ENCODE assay signal across 8 mouse cellular contexts in genomic region chr10:80281304-80281703, GRCm38 (mm10). TPM values are rescaled to one million over a fixed set of nuclear protein-coding genes. Genes with fewer than 3 reads are reported as not detected.
DNase-seq lines count a peak whose midpoint lies in the region; ATAC-seq and TF ChIP-seq lines count a peak whose summit lies in the region.
"Had no signal": no experiment of that assay in that cellular context is flagged by ENCODE, and none has a peak within 500 bp of the region (broad histone marks: within the 10 kb centered on the region; RNA-seq: fewer than 3 reads in every experiment).

No protein-coding gene starts in this region.

- no peak for TF ChIP-seq EP300 in CH12.LX (IDR thresholded peaks at IDR 0.05; ENCODE audit: low read length)

- no peak for DNase-seq in CH12.LX (ENCODE audit: extremely low read depth)
- no peak for DNase-seq in Patski (ENCODE audit: low read depth, low spot score)
- DNase-seq in heart, postnatal 10 days = peak; percentile 72 to 78
- DNase-seq in kidney, postnatal 14 days = peak; percentile 89
- DNase-seq in thymus, adult 2 months = no peak
- DNase-seq in embryo, embryonic 10 days (ENCODE audit: low spot score) = no peak
- no peak for DNase-seq in cerebellum, postnatal 36 days
- DNase-seq: gastrocnemius, postnatal 36 days had no signal

- intact Hi-C loops in heart, postnatal 10 days (cut with DNase I) = no loop called here

- dilution Hi-C loops in CH12.LX (cut with MboI; ENCODE audit: extremely low pct_ligation_motif_present, extremely low pct_unique_long_range_greater_than_20kb, low sequenced_read_pairs) = no loop called here

- no peak overlapping the region for H3K4me3 ChIP-seq in CH12.LX (replicated peaks in 1 of 3; ENCODE audit: low read depth in 2 of 3, low read length in 2 of 3, poor library complexity in 1 of 3)
- H3K4me3 ChIP-seq in thymus, adult 2 months (ENCODE audit: control insufficient read depth, insufficient read depth, low read length) = no peak overlapping the region

- no peak for TF ChIP-seq CTCF in CH12.LX (conservative IDR thresholded peaks at IDR 0.05 in 1 of 2, IDR thresholded peaks at IDR 0.05 in 1 of 2; ENCODE audit: low read depth in 2 of 2, low read length in 2 of 2)
- no peak for TF ChIP-seq CTCF in Patski (IDR thresholded peaks at IDR 0.05)
- TF ChIP-seq CTCF in thymus, adult 2 months (IDR thresholded peaks at IDR 0.05; ENCODE audit: borderline replicate concordance, control insufficient read depth, extremely low read depth, insufficient read depth, low read length, poor library complexity) = no peak

- POLR2A ChIA-PET in Patski (lab: Charles Lee) = no interaction called here

- CTCF ChIA-PET in Patski (lab: Charles Lee) = interaction anchor here (1.4 kb wide), 1 partner anchor 13 kb away, joined by 4 read pairs; no protein-coding TSS in a partner anchor

- peak overlapping the region; percentile 91 for H3K27ac ChIP-seq in CH12.LX (ENCODE audit: insufficient read depth, low read depth)
- no peak overlapping the region for H3K27ac ChIP-seq in thymus, adult 2 months (ENCODE audit: control insufficient read depth, insufficient read depth, low read length)

- peak; percentile 29 for ATAC-seq in Patski

- H3K27me3 ChIP-seq in CH12.LX (replicated peaks) (no peaks in the 10 kb centered on the region), Patski (no peaks in the 10 kb centered on the region)
- H3K27me3 ChIP-seq in thymus, adult 2 months (ENCODE audit: control insufficient read depth, insufficient read depth, low read length) = no peaks in the 10 kb centered on the region

- peaks cover 53 to 78% of the 10 kb centered on the region in 2 experiments for H3K4me1 ChIP-seq in CH12.LX (ENCODE audit: control insufficient read depth in 1 of 2, insufficient read depth in 2 of 2)
- H3K4me1 ChIP-seq in thymus, adult 2 months (replicated peaks; ENCODE audit: control insufficient read depth, insufficient read depth, low read length) = no peaks in the 10 kb centered on the region

- peaks cover 73 to 94% of the 10 kb centered on the region in 2 experiments for H3K36me3 ChIP-seq in CH12.LX (replicated peaks in 1 of 2; ENCODE audit: control insufficient read depth in 1 of 2, insufficient read depth in 1 of 2, low read length in 1 of 2)
- peaks cover 70% of the 10 kb centered on the region for H3K36me3 ChIP-seq in thymus, adult 2 months (ENCODE audit: control insufficient read depth, insufficient read depth, low read length)

- no peaks in the 10 kb centered on the region for H3K9me3 ChIP-seq in CH12.LX (replicated peaks; ENCODE audit: low read length)

- peak overlapping the region; percentile 25; the same call in 1 of the 2 replicates for H3K4me2 ChIP-seq in CH12.LX (ENCODE audit: insufficient read depth, low read depth, poor library complexity, severe bottlenecking)

- H3K79me2 ChIP-seq in CH12.LX (replicated peaks; ENCODE audit: control insufficient read depth, extremely low read depth, insufficient read depth, poor library complexity, severe bottlenecking) = no peaks in the 10 kb centered on the region

- TF ChIP-seq RAD21 in CH12.LX (IDR thresholded peaks at IDR 0.05; ENCODE audit: low read depth, low read length) = no peak

- 97% methylated on average over 7 of the region's 7 CpGs for WGBS in thymus, adult 2 months

- in situ Hi-C loops in CH12.LX (cut with MboI; ENCODE audit: low pct_ligation_motif_present, low pct_unique_long_range_greater_than_20kb, low sequenced_read_pairs) = no loop called here
- in situ Hi-C loops in Patski (cut with MboI; ENCODE audit: low pct_unique_long_range_greater_than_20kb) = no loop called here

- TF ChIP-seq POLR2A in CH12.LX (IDR thresholded peaks at IDR 0.05; ENCODE audit: low read depth, low read length) = no peak
- no peak for TF ChIP-seq POLR2A in thymus, adult 2 months (IDR thresholded peaks at IDR 0.05; ENCODE audit: control insufficient read depth, extremely low read depth, insufficient read depth, low read length, poor library complexity)

- H3K9ac ChIP-seq in CH12.LX (ENCODE audit: insufficient read depth, low read depth) = peak overlapping the region; percentile 14; the same call in 1 of the 2 replicates

TF ChIP-seq in CH12.LX, 34 proteins besides CTCF, POLR2A, EP300 and RAD21:
- TF ChIP-seq MYC (IDR thresholded peaks at IDR 0.05; ENCODE audit: low read depth, low read length) (0 out of 2 replicates have a peak, but pooled peaks have one; percentile 35), SMC3 (IDR thresholded peaks at IDR 0.05; ENCODE audit: low read depth, low read length) (no peak)

RNA-seq across cellular contexts. Expression of gene Rps15, which starts 10.9 kb away (rescaled TPM):
- total RNA-seq in CH12.LX (2012; rRNA removed) (4,610 and 5,342 TPM in 2 replicates), CH12.LX (2014; rRNA removed) (2,343 and 2,739 TPM in 2 replicates)
- polyA plus RNA-seq in CH12.LX (2012; ENCODE audit: insufficient read length, low read depth) (2,279 and 2,754 TPM in 2 replicates), Patski (2021) (1,353 TPM)
- total RNA-seq in heart, postnatal 10 days (2021) = 100 to 1,000 TPM; 859 to 871 TPM
- 2,172 and 2,371 TPM in 2 replicates for polyA plus RNA-seq in thymus, adult 2 months (2012; rRNA removed)

RNA-seq across cellular contexts. Expression of gene Apc2, which starts 14.5 kb away (rescaled TPM):
- total RNA-seq in CH12.LX (2012; rRNA removed) = 0.13 TPM in 2 replicates
- total RNA-seq in CH12.LX (2014; rRNA removed) = not detected in 2 replicates
- 0.04 and 0.07 TPM in 2 replicates for polyA plus RNA-seq in CH12.LX (2012; ENCODE audit: insufficient read length, low read depth)
- 0.14 TPM for polyA plus RNA-seq in Patski (2021)
- 1 to 10 TPM; 4.7 to 5.0 TPM for total RNA-seq in heart, postnatal 10 days (2021)
- polyA plus RNA-seq in thymus, adult 2 months (2012; rRNA removed) = 0.40 and 0.57 TPM in 2 replicates

RNA-seq across cellular contexts. Expression of gene Dazap1, which starts 20.0 kb away (rescaled TPM):
- total RNA-seq in CH12.LX (2012; rRNA removed) = 162 and 172 TPM in 2 replicates
- 180 and 187 TPM in 2 replicates for total RNA-seq in CH12.LX (2014; rRNA removed)
- polyA plus RNA-seq in CH12.LX (2012; ENCODE audit: insufficient read length, low read depth) = 236 and 252 TPM in 2 replicates
- 157 TPM for polyA plus RNA-seq in Patski (2021)
- total RNA-seq in heart, postnatal 10 days (2021) = 10 to 100 TPM; 86.4 to 95.4 TPM
- 134 and 166 TPM in 2 replicates for polyA plus RNA-seq in thymus, adult 2 months (2012; rRNA removed)

RNA-seq across cellular contexts. Expression of gene Gamt, which starts 20.5 kb away (rescaled TPM):
- 0.30 and 0.38 TPM in 2 replicates for total RNA-seq in CH12.LX (2012; rRNA removed)
- total RNA-seq in CH12.LX (2014; rRNA removed) = 0.24 TPM in 1 of 2 replicates, not detected in the other
- 0.42 TPM in 1 of 2 replicates, not detected in the other for polyA plus RNA-seq in CH12.LX (2012; ENCODE audit: insufficient read length, low read depth)
- 8.2 TPM for polyA plus RNA-seq in Patski (2021)
- 10 to 100 TPM; 19.3 to 21.3 TPM for total RNA-seq in heart, postnatal 10 days (2021)
- polyA plus RNA-seq in thymus, adult 2 months (2012; rRNA removed) = 6.0 and 6.4 TPM in 2 replicates

RNA-seq across cellular contexts. Expression of gene Ndufs7, which starts 32.4 kb away (rescaled TPM):
- total RNA-seq in CH12.LX (2012; rRNA removed) = 248 and 282 TPM in 2 replicates
- 124 and 154 TPM in 2 replicates for total RNA-seq in CH12.LX (2014; rRNA removed)
- polyA plus RNA-seq in CH12.LX (2012; ENCODE audit: insufficient read length, low read depth) = 222 and 228 TPM in 2 replicates
- 182 TPM for polyA plus RNA-seq in Patski (2021)
- total RNA-seq in heart, postnatal 10 days (2021) = 100 to 1,000 TPM; 609 to 639 TPM
- polyA plus RNA-seq in thymus, adult 2 months (2012; rRNA removed) = 531 and 647 TPM in 2 replicates

Comparison
In these comparisons a context has a peak if more than half of its experiments do, and no peak if none do; other contexts are left out.
1. DNase-seq: peak in heart, postnatal 10 days (2 of 2) and kidney, postnatal 14 days (single experiment); none in CH12.LX (single experiment), Patski (single experiment), thymus, adult 2 months (single experiment), embryo, embryonic 10 days (single experiment) and cerebellum, postnatal 36 days (0 of 2).